Mouse (Mus musculus) stomach, embryonic 14.5 days (tissue): Measurements from ENCODE around the gene Pdzk1ip1. TPM values are rescaled to one million over a fixed set of nuclear protein-coding genes. Genes with fewer than 3 reads are reported as not detected.

Experiments
- ATAC-seq: fragments of 200-750 bp; cut with Nextera tagmentation; 2 replicates; pipeline ENCODE4 v1.8.0; 2017; ENCODE audit warnings: low read depth, moderate TSS enrichment; ENCODE audit not compliant: insufficient number of reproducible peaks, insufficient read depth, low FRiP score
- H3K27ac ChIP-seq: fragments of 300-500 bp; sonication (generic); 2 replicates; pipeline ENCODE4 v1.5.1; 2014; ENCODE audit warnings: mild to moderate bottlenecking, low read length, moderate library complexity, mixed read lengths
- H3K27me3 ChIP-seq: fragments of 300-500 bp; sonication (generic); 2 replicates; pipeline ENCODE4 v1.6.1; 2014; ENCODE audit warnings: low read length, control low read depth, mixed read lengths; ENCODE audit not compliant: control insufficient read depth, insufficient read depth
- H3K36me3 ChIP-seq: fragments of 300-500 bp; sonication (generic); 2 replicates; pipeline ENCODE4 v1.6.1; 2014; ENCODE audit warnings: mild to moderate bottlenecking, control low read depth, low read length, moderate library complexity, mixed read lengths; ENCODE audit not compliant: control insufficient read depth, insufficient read depth
- H3K4me1 ChIP-seq: fragments of 300-500 bp; sonication (generic); 2 replicates; pipeline ENCODE4 v1.6.1; 2014; ENCODE audit warnings: low read length, control low read depth, mixed read lengths; ENCODE audit not compliant: control insufficient read depth, insufficient read depth
- H3K4me2 ChIP-seq: fragments of 300-500 bp; sonication (generic); replicated peaks from 2 replicates; pipeline ENCODE4 v1.6.1; 2014; ENCODE audit warnings: low read depth, low read length, control low read depth
- H3K4me3 ChIP-seq: fragments of 300-500 bp; sonication (generic); 2 replicates; pipeline ENCODE4 v1.5.1; 2014; ENCODE audit warnings: low read depth, low read length, control low read depth
- H3K9ac ChIP-seq: fragments of 300-500 bp; sonication (generic); replicated peaks from 2 replicates; pipeline ENCODE4 v1.6.1; 2014; ENCODE audit warnings: low read depth, mild to moderate bottlenecking, control low read depth, low read length, moderate library complexity, mixed read lengths
- H3K9me3 ChIP-seq: fragments of 300-500 bp; sonication (generic); 2 replicates; pipeline ENCODE4 v1.6.1; 2016; ENCODE audit warnings: low read depth, low read length, control low read depth; ENCODE audit not compliant: control insufficient read depth
- WGBS: fragments of 180-500 bp; shearing (Covaris S2); extraction: QIAGEN DNeasy Blood & Tissue Kit; methylation state at CpG from one replicate; pipeline ENCODE4 v1.1.7; 2014; 5-methylcytosine and 5-hydroxymethylcytosine counted together
- polyA plus RNA-seq: library from polyadenylated mRNA; unstranded; fragments of >200 nt; fragmentation: Nextera tagmentation; extraction: Ambion mirVana; gene quantifications from 2 replicates; pipeline ENCODE4 v1.2.1, GENCODE M21; 2014

Gene Pdzk1ip1
- polyA plus RNA-seq, 1 experiment from 2014 or later = 43.8 TPM

DNA sequence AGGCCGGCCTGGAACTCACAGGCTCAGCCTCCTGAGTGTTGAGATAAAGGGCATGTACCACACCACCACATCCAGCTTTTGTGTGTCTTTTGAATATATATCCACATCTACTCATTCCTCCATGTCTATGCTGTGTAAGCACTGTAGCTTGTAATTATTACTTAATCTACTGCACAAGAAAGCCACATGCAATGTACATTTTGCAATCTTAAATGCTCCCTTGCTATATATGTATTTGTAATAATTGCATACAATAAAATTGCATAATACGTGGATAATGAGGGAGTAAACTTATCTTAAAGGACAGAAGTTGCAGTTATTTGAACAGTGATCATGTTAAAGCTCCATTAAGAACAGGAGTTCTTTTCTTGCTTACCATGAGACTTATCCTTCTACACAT, 32.7 kb downstream of the Pdzk1ip1 start:
- Histone ChIP-seq H3K27ac (no peak overlapping the region), H3K4me3 (no peak overlapping the region), H3K9ac (no peak overlapping the region), H3K27me3 (no peaks in the 10 kb centered on the region), H3K9me3 (no peaks in the 10 kb centered on the region), H3K4me2 (no peak overlapping the region), H3K36me3 (no peaks in the 10 kb centered on the region), H3K4me1 (no peaks in the 10 kb centered on the region)
- no peak for ATAC-seq
- WGBS = 92% methylated on average over 2 of the region's 2 CpGs

DNA sequence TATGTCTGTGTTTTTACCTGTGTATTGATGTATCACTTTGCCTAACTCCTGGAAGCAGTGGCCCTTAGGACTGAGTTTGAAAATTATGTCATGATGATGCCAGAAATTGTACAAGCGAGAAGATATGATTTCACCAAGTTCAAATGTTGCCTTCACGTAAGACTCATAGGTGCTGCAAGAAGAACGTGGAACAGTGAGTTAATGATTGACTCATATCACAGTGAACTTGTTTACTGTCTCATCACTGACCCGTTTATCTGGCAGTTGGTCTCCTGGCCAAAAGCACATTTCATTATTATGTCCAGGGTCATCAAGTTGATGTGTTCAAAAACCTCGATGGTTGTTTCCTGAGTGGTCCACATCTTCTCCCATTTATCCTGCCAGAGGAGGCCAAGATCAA, 33.1 kb downstream of the Pdzk1ip1 start:
- Histone ChIP-seq H3K9me3 (no peaks in the 10 kb centered on the region), H3K36me3 (no peaks in the 10 kb centered on the region), H3K27me3 (no peaks in the 10 kb centered on the region), H3K4me2 (no peak overlapping the region), H3K9ac (no peak overlapping the region), H3K4me3 (no peak overlapping the region), H3K4me1 (no peaks in the 10 kb centered on the region), H3K27ac (no peak overlapping the region)
- ATAC-seq = no peak
- 70% methylated on average over 5 of the region's 5 CpGs for WGBS

- WGBS = 54% methylated on average over 2 of the region's 2 CpGs
- H3K27me3 ChIP-seq = no peaks in the 10 kb centered on the region
- H3K4me2 ChIP-seq = no peak overlapping the region
These were observed 35.0 kb downstream of the Pdzk1ip1 start for GRCm38 (mm10) chr4:115123507-115123906.

DNA sequence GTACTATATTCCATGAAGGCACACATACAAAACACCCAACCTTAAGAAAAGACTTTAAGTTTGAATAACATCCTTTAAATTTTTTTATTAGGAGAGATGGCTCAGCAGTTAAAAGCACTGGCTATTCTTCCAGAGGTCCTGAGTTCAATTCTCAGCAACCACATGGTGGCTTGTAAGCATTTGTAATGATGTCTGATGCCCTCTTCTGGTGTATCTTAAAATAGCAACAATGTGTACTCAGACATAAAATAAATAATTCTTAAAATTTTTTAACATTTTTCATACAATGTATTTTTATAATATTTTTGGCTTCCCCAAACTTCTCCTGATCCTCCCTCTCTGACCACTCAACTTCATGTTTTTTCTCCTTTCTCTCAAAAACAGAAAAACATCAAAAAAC, 36.2 kb downstream of the Pdzk1ip1 start:
- no peak overlapping the region for H3K4me2 ChIP-seq
- no peak for ATAC-seq
- no peak overlapping the region for H3K4me3 ChIP-seq
- H3K9ac ChIP-seq = no peak overlapping the region
- H3K27me3 ChIP-seq = no peaks in the 10 kb centered on the region
- H3K9me3 ChIP-seq = no peaks in the 10 kb centered on the region
- H3K36me3 ChIP-seq = no peaks in the 10 kb centered on the region
- no peak overlapping the region for H3K27ac ChIP-seq
- no peaks in the 10 kb centered on the region for H3K4me1 ChIP-seq

More at GRCm38 (mm10) chr4:115123507-115123906, 35.0 kb downstream of the Pdzk1ip1 start:
- H3K4me1 ChIP-seq = no peaks in the 10 kb centered on the region
- no peak overlapping the region for H3K4me3 ChIP-seq
- H3K9ac ChIP-seq = no peak overlapping the region
- H3K27ac ChIP-seq = no peak overlapping the region
- H3K36me3 ChIP-seq = no peaks in the 10 kb centered on the region
- no peak for ATAC-seq
- H3K9me3 ChIP-seq = no peaks in the 10 kb centered on the region

- 11% methylated on average over 5 of the region's 5 CpGs for WGBS
- no peak overlapping the region for H3K4me3 ChIP-seq
- no peak overlapping the region for H3K4me2 ChIP-seq
These were observed 44.6 kb downstream of the Pdzk1ip1 start for GRCm38 (mm10) chr4:115133085-115133484.

GRCm38 (mm10) chr4:115133621-115134295, 45.2 kb downstream of the Pdzk1ip1 start, which contains the start of gene Cyp4x1:
Gene Cyp4x1, minus strand, starts transcription at chr4:115134281.
- Histone ChIP-seq H3K9ac (no peak within 1 kb of the TSS), H3K36me3 (no peaks in the 10 kb centered on the region), H3K27ac (peak within 1 kb of the TSS; percentile 7; the same call in 1 of the 2 replicates), H3K27me3 (peaks cover 9% of the 10 kb centered on the region; the same call in 1 of the 2 replicates), H3K4me3 (peak within 1 kb of the TSS; percentile 5), H3K4me1 (0 out of 2 replicates have a peak, but pooled peaks cover 4% of the 10 kb centered on the region), H3K4me2 (peak within 1 kb of the TSS; percentile 29), H3K9me3 (no peaks in the 10 kb centered on the region)
- ATAC-seq = peak; percentile 28; the same call in 1 of the 2 replicates
- 1% methylated on average over 29 of the region's 29 CpGs for WGBS

More at GRCm38 (mm10) chr4:115133085-115133484, 44.6 kb downstream of the Pdzk1ip1 start:
- Histone ChIP-seq H3K9ac (no peak overlapping the region), H3K4me1 (0 out of 2 replicates have a peak, but pooled peaks cover 4% of the 10 kb centered on the region), H3K27ac (no peak overlapping the region), H3K36me3 (no peaks in the 10 kb centered on the region), H3K27me3 (peaks cover 9% of the 10 kb centered on the region; the same call in 1 of the 2 replicates), H3K9me3 (no peaks in the 10 kb centered on the region)
- ATAC-seq = peak; percentile 86

DNA sequence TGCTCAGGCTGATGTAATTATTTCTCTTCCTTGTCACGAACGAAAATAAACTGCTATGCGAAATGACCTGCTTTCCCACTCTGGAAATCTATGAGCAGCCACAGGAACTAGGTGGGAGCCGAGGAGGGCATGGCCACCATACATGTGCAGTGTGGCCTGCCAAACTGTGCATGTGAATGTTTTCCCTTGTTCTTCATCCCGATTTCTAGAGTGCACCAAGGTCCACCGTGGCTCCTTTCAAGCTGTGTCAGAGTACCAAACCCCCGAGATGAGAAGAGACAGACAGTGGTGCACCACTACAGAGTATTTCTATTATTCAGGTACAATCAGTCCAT, 45.8 kb downstream of the Pdzk1ip1 start:
- Histone ChIP-seq H3K4me1 (0 out of 2 replicates have a peak, but pooled peaks cover 4% of the 10 kb centered on the region), H3K27me3 (peaks cover 9% of the 10 kb centered on the region; the same call in 1 of the 2 replicates), H3K36me3 (no peaks in the 10 kb centered on the region), H3K9ac (no peak overlapping the region), H3K4me2 (no peak overlapping the region), H3K9me3 (no peaks in the 10 kb centered on the region), H3K27ac (no peak overlapping the region), H3K4me3 (no peak overlapping the region)
- WGBS = 25% methylated on average over 7 of the region's 7 CpGs
- ATAC-seq = no peak
